Mouse (Mus musculus) heart, postnatal 14 days (tissue): ENCODE measurements at regions not wholly inside any gene's neighbourhood (a gene's known extent, or its start where the extent isn't known, plus 50 kb on each side); places are given as distances from the start of the nearest gene placed in this dataset.

Experiments
- DNase-seq, 2 experiments: peaks; one replicate each; pipeline ENCODE4 v3.0.0; 2021 to 2022
- intact Hi-C: fragments of 180-260 bp; cut with DNase I; formaldehyde crosslinking; loops from one replicate; pipeline ENCODE4 v1.15.1; 2025

GRCm38 (mm10) chr7:111147593-111147992 is 64.8 kb upstream of the Eif4g2 start:
- intact Hi-C loops, result no loop called here
- DNase-seq, result peak in 1 of 2 experiments; percentile 34

DNA sequence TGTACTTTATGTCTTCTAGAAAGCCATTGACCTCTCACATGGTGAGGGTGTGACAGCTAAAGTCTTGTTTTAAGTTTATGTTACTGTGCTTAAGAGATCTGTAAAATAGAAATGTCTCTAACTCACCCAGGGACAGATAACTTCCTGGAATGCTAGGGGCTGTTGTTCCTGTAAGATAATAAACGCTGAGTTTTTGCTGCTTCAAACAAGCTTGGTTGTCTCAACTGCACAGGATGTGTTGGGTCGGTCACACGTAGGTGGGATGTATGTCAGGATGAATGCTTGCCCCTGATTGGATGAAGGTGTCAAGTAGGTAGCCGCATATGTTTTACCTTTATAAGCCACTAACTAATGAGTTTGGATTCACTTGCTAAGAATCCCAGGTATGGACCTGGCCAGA is 63.8 kb upstream of the Eif4g2 start:
- intact Hi-C loops, result no loop called here
- no peak for DNase-seq

DNA sequence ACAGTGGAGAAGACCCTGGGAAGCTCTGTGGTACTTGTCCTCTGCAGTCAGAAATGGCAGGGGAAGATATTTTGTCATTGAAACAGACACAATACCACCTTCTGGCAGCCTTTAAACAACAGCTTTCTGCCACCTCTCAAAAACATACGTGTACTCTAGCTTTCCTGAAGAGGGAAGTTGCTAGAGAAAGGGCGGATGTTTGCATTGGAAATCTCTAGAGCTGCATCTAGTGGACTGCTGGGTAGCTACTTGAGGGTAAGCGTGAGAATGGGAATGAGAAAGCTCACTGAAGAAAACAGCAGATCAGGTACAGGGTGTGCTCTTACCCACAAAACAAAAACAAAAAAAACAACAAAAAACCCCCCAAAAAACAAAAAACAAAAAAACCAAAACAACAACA is 61.4 kb upstream of the Eif4g2 start:
- intact Hi-C loops, result no loop called here
- DNase-seq, result no peak

DNA sequence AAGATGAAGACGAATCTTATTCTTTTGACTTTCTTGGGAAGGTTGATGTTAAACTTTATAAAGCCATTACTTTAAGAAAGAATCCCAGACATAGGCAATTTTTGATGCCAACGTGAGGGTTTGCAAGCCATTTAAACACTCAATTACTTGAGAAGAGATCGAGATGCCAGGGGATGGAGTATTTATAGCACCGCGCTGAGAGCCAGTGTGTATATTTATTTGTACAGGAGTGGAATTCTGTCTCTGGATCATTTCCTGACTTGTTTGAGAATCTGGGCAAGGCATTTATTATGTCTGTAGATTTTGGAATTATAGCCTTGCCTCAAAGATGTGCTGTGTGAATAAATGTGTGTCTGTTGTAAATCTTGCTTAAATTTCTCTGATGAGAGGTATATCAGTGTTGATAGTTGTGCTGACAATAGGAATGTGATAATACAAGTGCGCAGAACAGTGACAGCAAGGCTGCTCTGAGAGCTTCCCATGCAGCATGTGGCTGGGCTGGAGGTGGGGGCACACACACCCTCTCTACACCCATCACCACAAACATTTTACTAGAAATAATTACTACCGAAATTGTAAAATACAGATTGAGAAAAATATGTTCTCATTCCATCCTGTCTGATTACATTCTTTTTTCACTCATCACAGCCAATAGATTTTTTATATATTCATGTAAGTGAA is 58.6 kb upstream of the Eif4g2 start:
- intact Hi-C loops, result no loop called here
- no peak for DNase-seq

- no peak for DNase-seq
- intact Hi-C loops, result no loop called here
These were observed 55.2 kb upstream of the Eif4g2 start for GRCm38 (mm10) chr7:111138038-111138437.

- intact Hi-C loops, result no loop called here
- DNase-seq, result no peak
These were observed 53.3 kb upstream of the Eif4g2 start for GRCm38 (mm10) chr7:111136066-111136639.

DNA sequence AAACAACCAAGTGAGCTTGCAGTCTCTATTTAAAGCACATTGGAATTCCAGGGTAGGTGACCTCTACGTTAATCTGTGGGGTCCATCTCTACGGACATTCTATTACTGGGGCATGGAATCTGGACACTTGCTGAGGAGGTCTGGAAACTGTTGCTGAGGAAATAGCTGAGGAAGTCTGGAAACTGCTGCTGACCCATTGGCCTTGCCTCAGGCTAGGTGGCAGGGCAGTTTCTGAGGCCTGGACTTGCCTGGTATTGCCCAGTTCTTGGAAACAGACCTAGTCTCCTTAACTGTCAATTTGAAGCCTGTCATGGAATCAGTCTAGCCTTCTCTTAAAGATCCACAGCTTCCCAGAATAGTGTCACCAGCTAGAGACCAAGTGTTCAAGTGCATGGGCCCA is 51.7 kb upstream of the Eif4g2 start:
- intact Hi-C loops, result no loop called here
- DNase-seq, result no peak
